Mouse (Mus musculus): Measurements from ENCODE around the gene Rorb. TPM values are rescaled to one million over a fixed set of nuclear protein-coding genes. Genes with fewer than 3 reads are reported as not detected.

Gene Rorb
- polyA plus RNA-seq, 1 experiment: not detected

GRCm38 (mm10) chr19:18969386-18969785 lies 141.6 kb downstream of the Rorb start:
- Histone ChIP-seq H3K36me3 (ENCODE audit: control insufficient read depth) (no peaks in the 10 kb centered on the region), H3K9me3 (ENCODE audit: control insufficient read depth, low read length) (no peaks in the 10 kb centered on the region), H3K4me3 (replicated peaks) (no peak overlapping the region), H3K4me1 (ENCODE audit: control insufficient read depth) (no peaks in the 10 kb centered on the region), H3K27me3 (ENCODE audit: control insufficient read depth) (no peaks in the 10 kb centered on the region)
- TF ChIP-seq GATA1 (IDR thresholded peaks at IDR 0.05; ENCODE audit: low read length): no peak
- TF ChIP-seq TAL1 (IDR thresholded peaks at IDR 0.05; ENCODE audit: low read length): no peak

DNA sequence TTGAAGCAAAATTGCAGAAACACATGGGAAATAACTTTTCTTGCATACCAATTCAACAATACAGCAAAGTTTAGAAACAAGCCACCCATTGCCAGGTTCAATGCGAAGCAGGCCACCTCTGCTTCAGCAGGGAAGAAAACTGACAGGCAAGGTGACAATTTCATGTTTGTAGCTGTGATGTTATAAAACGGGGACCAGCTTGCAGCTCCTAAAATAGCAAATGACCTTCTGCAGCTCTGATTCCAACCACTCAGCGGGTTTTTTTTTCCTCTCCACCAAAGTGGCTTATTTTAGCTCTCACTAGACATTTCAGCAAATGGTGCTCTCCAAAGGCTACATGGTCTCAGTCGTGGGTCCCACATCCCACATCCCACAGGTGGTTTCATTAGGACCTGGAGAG lies 143.7 kb downstream of the Rorb start:
- no peaks in the 10 kb centered on the region for H3K4me1 ChIP-seq (ENCODE audit: control insufficient read depth)
- no peak for TF ChIP-seq GATA1 (IDR thresholded peaks at IDR 0.05; ENCODE audit: low read length)
- TF ChIP-seq TAL1 (IDR thresholded peaks at IDR 0.05; ENCODE audit: low read length): no peak
- H3K9me3 ChIP-seq (ENCODE audit: control insufficient read depth, low read length): no peaks in the 10 kb centered on the region
- H3K27me3 ChIP-seq (ENCODE audit: control insufficient read depth): no peaks in the 10 kb centered on the region
- H3K4me3 ChIP-seq (replicated peaks): no peak overlapping the region
- H3K36me3 ChIP-seq (ENCODE audit: control insufficient read depth): no peaks in the 10 kb centered on the region

GRCm38 (mm10) chr19:18959862-18960261 lies 151.1 kb downstream of the Rorb start:
- H3K9me3 ChIP-seq (ENCODE audit: control insufficient read depth, low read length): no peaks in the 10 kb centered on the region

GRCm38 (mm10) chr19:18952806-18953205 lies 158.2 kb downstream of the Rorb start:
- no peaks in the 10 kb centered on the region for H3K27me3 ChIP-seq (ENCODE audit: control insufficient read depth)
- no peaks in the 10 kb centered on the region for H3K9me3 ChIP-seq (ENCODE audit: control insufficient read depth, low read length)
- H3K4me1 ChIP-seq (ENCODE audit: control insufficient read depth): no peaks in the 10 kb centered on the region
- H3K36me3 ChIP-seq (ENCODE audit: control insufficient read depth): no peaks in the 10 kb centered on the region
- H3K4me3 ChIP-seq (replicated peaks): no peak overlapping the region
- no peak for TF ChIP-seq TAL1 (IDR thresholded peaks at IDR 0.05; ENCODE audit: low read length)
- no peak for TF ChIP-seq GATA1 (IDR thresholded peaks at IDR 0.05; ENCODE audit: low read length)

More at GRCm38 (mm10) chr19:18959862-18960261, 151.1 kb downstream of the Rorb start:
- Histone ChIP-seq H3K27me3 (ENCODE audit: control insufficient read depth) (no peaks in the 10 kb centered on the region), H3K4me1 (ENCODE audit: control insufficient read depth) (no peaks in the 10 kb centered on the region), H3K4me3 (replicated peaks) (no peak overlapping the region), H3K36me3 (ENCODE audit: control insufficient read depth) (no peaks in the 10 kb centered on the region)
- TF ChIP-seq TAL1 (IDR thresholded peaks at IDR 0.05; ENCODE audit: low read length) (no peak), GATA1 (IDR thresholded peaks at IDR 0.05; ENCODE audit: low read length) (no peak)

DNA sequence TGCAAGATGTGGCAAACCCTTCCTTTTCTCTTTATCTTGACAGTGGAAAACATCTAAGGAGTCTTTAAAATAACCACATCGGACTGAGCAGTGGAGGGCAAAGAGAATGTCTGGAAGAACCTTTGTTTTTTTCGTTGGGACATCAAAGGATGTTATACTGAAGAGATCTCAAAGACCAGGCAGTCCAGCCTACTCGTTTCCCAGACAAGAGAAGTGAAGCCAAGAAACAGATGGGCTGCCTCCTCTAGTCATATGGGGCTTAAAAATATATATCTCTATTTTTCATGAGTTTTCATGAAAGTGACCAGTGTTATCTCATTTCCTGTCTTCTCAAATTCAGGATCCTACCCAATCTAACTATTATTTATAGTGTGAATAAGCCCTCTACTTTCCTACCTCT lies 163.8 kb downstream of the Rorb start:
- TF ChIP-seq GATA1 (IDR thresholded peaks at IDR 0.05; ENCODE audit: low read length) (no peak), TAL1 (IDR thresholded peaks at IDR 0.05; ENCODE audit: low read length) (no peak)
- no peaks in the 10 kb centered on the region for H3K27me3 ChIP-seq (ENCODE audit: control insufficient read depth)
- no peak overlapping the region for H3K4me3 ChIP-seq (replicated peaks)
- H3K9me3 ChIP-seq (ENCODE audit: control insufficient read depth, low read length): no peaks in the 10 kb centered on the region
- no peaks in the 10 kb centered on the region for H3K36me3 ChIP-seq (ENCODE audit: control insufficient read depth)
- H3K4me1 ChIP-seq (ENCODE audit: control insufficient read depth): no peaks in the 10 kb centered on the region

- Histone ChIP-seq H3K36me3 (ENCODE audit: control insufficient read depth) (no peaks in the 10 kb centered on the region), H3K4me3 (replicated peaks) (no peak overlapping the region), H3K9me3 (ENCODE audit: control insufficient read depth, low read length) (no peaks in the 10 kb centered on the region), H3K4me1 (ENCODE audit: control insufficient read depth) (no peaks in the 10 kb centered on the region), H3K27me3 (ENCODE audit: control insufficient read depth) (no peaks in the 10 kb centered on the region)
- TF ChIP-seq TAL1 (IDR thresholded peaks at IDR 0.05; ENCODE audit: low read length) (no peak), GATA1 (IDR thresholded peaks at IDR 0.05; ENCODE audit: low read length) (no peak)
Observed at GRCm38 (mm10) chr19:18945265-18945664, 165.7 kb downstream of the Rorb start.

- no peaks in the 10 kb centered on the region for H3K36me3 ChIP-seq (ENCODE audit: control insufficient read depth)
- H3K4me3 ChIP-seq (replicated peaks): no peak overlapping the region
- no peaks in the 10 kb centered on the region for H3K27me3 ChIP-seq (ENCODE audit: control insufficient read depth)
- no peaks in the 10 kb centered on the region for H3K9me3 ChIP-seq (ENCODE audit: control insufficient read depth, low read length)
- TF ChIP-seq GATA1 (IDR thresholded peaks at IDR 0.05; ENCODE audit: low read length): no peak
- TF ChIP-seq TAL1 (IDR thresholded peaks at IDR 0.05; ENCODE audit: low read length): no peak
- no peaks in the 10 kb centered on the region for H3K4me1 ChIP-seq (ENCODE audit: control insufficient read depth)
Observed at GRCm38 (mm10) chr19:18941391-18941790, 169.6 kb downstream of the Rorb start.

DNA sequence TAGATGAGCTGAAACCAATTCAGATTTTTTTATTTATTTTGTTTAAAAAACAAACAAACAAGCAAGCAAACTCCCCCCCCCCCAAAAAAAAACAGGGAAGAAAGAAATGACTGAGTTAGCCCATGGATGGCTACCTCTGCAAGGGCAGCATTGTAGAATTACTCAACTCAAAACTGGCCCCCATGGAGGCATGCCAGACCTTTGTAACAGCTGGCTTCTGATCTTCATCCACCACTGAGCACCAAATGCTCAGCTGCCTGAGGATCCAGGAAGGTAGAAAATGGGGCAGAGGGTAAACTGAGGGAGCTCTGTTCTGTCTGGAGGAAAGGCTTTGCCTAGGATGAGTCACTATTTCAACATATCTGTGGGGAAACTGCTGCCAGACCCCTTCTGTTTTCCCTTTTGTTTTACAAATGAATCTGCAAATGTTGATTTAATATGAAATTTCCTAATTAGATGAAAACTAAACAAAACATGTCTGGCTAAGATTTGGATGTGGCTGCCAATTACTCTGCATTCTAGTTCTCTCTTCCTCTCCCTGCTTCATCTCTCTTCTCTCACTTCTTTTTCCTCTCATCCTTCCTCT lies 199.1 kb downstream of the Rorb start:
- no peaks in the 10 kb centered on the region for H3K9me3 ChIP-seq (ENCODE audit: control insufficient read depth, low read length)
- no peak overlapping the region for H3K4me3 ChIP-seq (replicated peaks)
- no peak for TF ChIP-seq GATA1 (IDR thresholded peaks at IDR 0.05; ENCODE audit: low read length)
- TF ChIP-seq TAL1 (IDR thresholded peaks at IDR 0.05; ENCODE audit: low read length): no peak
- H3K27me3 ChIP-seq (ENCODE audit: control insufficient read depth): no peaks in the 10 kb centered on the region
- no peaks in the 10 kb centered on the region for H3K4me1 ChIP-seq (ENCODE audit: control insufficient read depth)
- H3K36me3 ChIP-seq (ENCODE audit: control insufficient read depth): no peaks in the 10 kb centered on the region

GRCm38 (mm10) chr19:18909641-18910040 lies 201.4 kb downstream of the Rorb start:
- Histone ChIP-seq H3K9me3 (ENCODE audit: control insufficient read depth, low read length) (no peaks in the 10 kb centered on the region), H3K36me3 (ENCODE audit: control insufficient read depth) (no peaks in the 10 kb centered on the region), H3K4me1 (ENCODE audit: control insufficient read depth) (no peaks in the 10 kb centered on the region), H3K4me3 (replicated peaks) (no peak overlapping the region), H3K27me3 (ENCODE audit: control insufficient read depth) (no peaks in the 10 kb centered on the region)
- no peak for TF ChIP-seq TAL1 (IDR thresholded peaks at IDR 0.05; ENCODE audit: low read length)
- TF ChIP-seq GATA1 (IDR thresholded peaks at IDR 0.05; ENCODE audit: low read length): no peak

DNA sequence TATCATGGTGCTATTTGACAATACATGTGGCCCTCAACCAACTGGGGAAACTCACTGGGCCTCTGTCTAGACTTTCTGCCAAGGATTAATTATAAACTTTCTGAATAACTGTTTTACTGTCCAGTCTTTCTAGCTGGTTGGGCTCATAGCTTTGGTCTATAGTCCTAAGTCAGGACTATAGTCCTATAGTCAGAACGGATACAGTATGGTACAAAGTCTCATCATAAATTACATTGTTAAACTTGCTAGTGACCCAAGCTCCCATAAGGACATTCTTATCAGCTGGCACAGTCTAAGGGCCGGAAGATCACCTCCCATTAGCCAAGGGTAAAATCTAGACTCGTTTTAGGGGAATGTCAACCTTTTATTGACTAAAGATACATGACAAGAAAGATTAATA lies 205.5 kb downstream of the Rorb start:
- Histone ChIP-seq H3K4me3 (replicated peaks) (no peak overlapping the region), H3K9me3 (ENCODE audit: control insufficient read depth, low read length) (no peaks in the 10 kb centered on the region), H3K36me3 (ENCODE audit: control insufficient read depth) (no peaks in the 10 kb centered on the region), H3K4me1 (ENCODE audit: control insufficient read depth) (no peaks in the 10 kb centered on the region), H3K27me3 (ENCODE audit: control insufficient read depth) (no peaks in the 10 kb centered on the region)
- TF ChIP-seq GATA1 (IDR thresholded peaks at IDR 0.05; ENCODE audit: low read length) (no peak), TAL1 (IDR thresholded peaks at IDR 0.05; ENCODE audit: low read length) (no peak)
